Mouse (Mus musculus): ENCODE data around the gene Prmt1.
A peak's percentile ranks its signal among the peaks of the same experiment; 100 is the strongest.

DNA sequence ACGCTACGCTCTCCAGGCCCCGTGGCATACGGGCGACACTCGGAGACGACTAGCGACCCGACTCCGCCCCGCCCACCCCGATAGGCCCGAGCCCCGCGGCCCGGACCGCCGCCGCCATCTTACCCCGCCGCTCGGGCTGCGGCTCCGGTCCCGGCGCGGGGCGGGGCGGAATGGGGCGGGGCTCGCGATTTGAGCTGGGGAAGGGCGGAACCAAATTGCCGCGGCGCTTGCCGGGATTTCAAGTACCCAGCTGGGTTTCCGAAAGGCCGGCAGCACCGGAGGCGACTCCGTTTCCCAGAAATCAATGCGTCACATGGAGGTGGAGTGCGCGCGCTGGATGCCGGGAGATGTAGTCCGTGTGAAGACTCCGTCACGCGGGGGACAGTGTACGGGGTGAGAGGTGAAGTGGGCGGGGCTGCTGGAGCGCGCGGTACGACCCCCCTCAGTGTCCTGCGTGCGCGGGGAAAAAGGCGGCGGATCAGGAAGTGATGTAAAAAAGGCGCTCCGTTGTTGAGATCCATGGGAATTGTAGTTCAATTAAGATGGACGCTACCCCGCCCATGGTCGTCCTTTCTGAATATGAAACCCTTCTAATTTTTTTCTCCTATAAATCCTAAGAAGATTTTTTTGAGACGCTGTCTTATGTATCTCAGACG lies 29.7 kb upstream of the Prmt1 start, which contains the start of gene Scaf1:
- TF ChIP-seq TCF12 (IDR thresholded peaks at IDR 0.05; ENCODE audit: insufficient read depth, poor library complexity, severe bottlenecking): no peak
- TF ChIP-seq MYOD1 (IDR thresholded peaks at IDR 0.05; ENCODE audit: control insufficient read depth in 1 of 3, insufficient read length in 2 of 3, low read depth in 2 of 3): no peak
- TF ChIP-seq E2F4 (IDR thresholded peaks at IDR 0.05; ENCODE audit: insufficient read depth): peak; percentile 52
- TF ChIP-seq POLR2A (IDR thresholded peaks at IDR 0.05; ENCODE audit: insufficient read length, low read depth): no peak
- TF ChIP-seq MYOG (IDR thresholded peaks at IDR 0.05; ENCODE audit: control insufficient read depth in 1 of 3, insufficient read depth in 1 of 3, insufficient read length in 2 of 3, low read depth in 2 of 3): no peak
- TF ChIP-seq SRF (IDR thresholded peaks at IDR 0.05; ENCODE audit: control insufficient read depth, insufficient read length, low read depth): peak; percentile 29
- TF ChIP-seq CEBPB (IDR thresholded peaks at IDR 0.05; ENCODE audit: insufficient read depth, poor library complexity, severe bottlenecking): no peak
- no peak for TF ChIP-seq MAX (IDR thresholded peaks at IDR 0.05; ENCODE audit: low read depth)
- peak; percentile 89 for TF ChIP-seq USF1 (IDR thresholded peaks at IDR 0.05; ENCODE audit: low read depth)
- TF ChIP-seq POLR2AphosphoS2 (IDR thresholded peaks at IDR 0.05; ENCODE audit: insufficient read length, low read depth): peak; percentile 81
- TF ChIP-seq REST (IDR thresholded peaks at IDR 0.05; ENCODE audit: insufficient read depth, insufficient read length): no peak
